Mouse (Mus musculus) thymus, postnatal 14 days (tissue): ENCODE measurements around the gene Olfr678.
"Not testable (repeated sequence)": the region's sequence is repeated elsewhere in the genome, so short reads cannot be mapped to it uniquely, and the experiment has no call there.

Experiments
- DNase-seq: peaks from one replicate; pipeline ENCODE4 v3.0.0; 2021

Olfr678 gene

GRCm38 (mm10) chr7:105064175-105064574 is at the start of gene Olfr678:
Gene Olfr678, plus strand, starts transcription at chr7:105064475.
- no peak for DNase-seq

DNA sequence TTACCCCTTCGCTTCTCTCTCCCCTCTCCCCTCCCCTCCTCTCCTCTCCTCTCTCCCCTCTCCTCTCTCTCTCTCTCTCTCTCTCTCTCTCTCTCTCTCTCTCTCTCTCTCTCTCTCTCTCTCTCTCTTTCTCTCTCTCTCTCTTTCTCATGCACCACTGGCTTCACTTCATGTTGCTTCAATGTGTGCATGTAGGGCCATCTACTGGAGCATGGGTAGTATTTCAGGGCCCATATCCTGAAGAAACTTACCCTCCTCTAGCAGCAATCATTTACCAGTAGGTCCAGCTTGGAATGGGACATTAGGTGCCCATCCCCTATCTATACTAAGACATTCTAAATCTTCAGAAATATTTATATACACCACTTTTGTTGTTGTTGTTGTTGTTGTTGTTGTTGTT is 41.7 kb upstream of the Olfr678 start:
- DNase-seq: no peak

- DNase-seq: no peak
These were observed 35.9 kb upstream of the Olfr678 start, which contains the start of gene Olfr675 for GRCm38 (mm10) chr7:105028360-105028759. Gene Olfr675, minus strand, starts transcription at chr7:105028460.

DNA sequence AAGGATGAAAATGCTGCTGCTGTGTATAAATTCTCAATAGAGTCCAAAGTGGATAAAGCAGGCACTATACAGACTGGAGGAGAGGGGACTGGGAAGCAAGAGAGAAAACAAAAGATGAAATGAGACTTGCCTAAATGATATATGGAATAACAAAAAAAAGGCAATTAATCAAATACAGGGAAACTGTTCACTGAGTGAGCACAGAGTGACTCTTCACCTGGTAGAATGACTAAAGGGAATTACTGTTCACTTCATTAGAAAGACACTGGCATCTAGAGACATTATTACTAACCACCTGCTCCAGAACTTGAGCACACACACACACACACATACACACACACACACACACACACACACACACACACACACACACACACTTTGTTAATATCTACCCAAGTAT is 31.9 kb upstream of the Olfr678 start, which contains the start of gene Olfr676:
Gene Olfr676 (plus strand): TSS at position 301 of the 400 bp plus-strand sequence.
- no peak for DNase-seq

DNA sequence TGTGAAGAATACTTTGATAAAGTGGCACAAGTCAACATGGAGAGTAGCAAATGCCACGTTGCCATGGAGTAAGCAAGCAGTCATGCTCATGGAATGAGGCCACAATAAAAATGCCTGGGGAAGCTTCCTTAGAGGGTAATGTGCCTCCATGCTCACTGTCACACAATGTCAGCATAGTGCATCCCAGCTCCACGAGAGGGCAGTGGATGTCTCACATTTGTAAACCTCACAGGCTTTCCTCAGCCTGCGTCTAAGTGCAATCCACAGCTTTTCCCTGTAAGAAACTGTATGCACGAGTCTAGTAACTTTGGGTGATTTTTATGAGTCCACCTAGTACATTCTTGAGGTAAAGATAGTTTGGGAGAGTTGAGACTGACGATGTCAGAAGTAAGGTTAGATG is 30.4 kb upstream of the Olfr678 start:
- DNase-seq: not testable (repeated sequence)

DNA sequence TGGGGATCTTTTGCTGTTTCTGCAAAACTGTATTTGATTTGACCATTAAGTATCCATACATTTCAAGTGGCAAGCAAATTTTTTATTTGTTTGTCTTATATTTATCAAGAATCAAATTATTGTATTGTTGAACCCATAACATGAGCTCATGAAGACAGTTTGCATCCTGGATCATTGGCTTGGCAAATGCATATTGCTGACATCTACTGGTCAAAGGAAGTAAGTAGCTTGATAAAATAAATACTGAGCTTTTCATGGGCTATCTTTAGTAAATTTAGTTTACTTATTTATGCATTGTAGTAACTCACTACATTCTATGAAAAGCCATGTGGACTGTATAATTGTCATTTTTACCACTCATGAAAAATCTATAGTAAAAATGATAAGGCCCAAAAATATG is 5.3 kb upstream of the Olfr678 start:
- no peak for DNase-seq

- no peak for DNase-seq
These were observed 16.6 kb downstream of the Olfr678 start, which contains the start of gene Olfr679 for GRCm38 (mm10) chr7:105080905-105081304. Gene Olfr679, plus strand, starts transcription at chr7:105081205.

GRCm38 (mm10) chr7:105092717-105093116 is 28.4 kb downstream of the Olfr678 start, which contains the start of gene Olfr680-ps1:
Gene Olfr680-ps1, minus strand, starts transcription at chr7:105092817.
- DNase-seq: not testable (repeated sequence)

GRCm38 (mm10) chr7:105116536-105116935 is 52.3 kb downstream of the Olfr678 start, which contains the start of gene Olfr681:
Gene Olfr681, plus strand, starts transcription at chr7:105116836.
- no peak for DNase-seq
